7 mouse cellular contexts compared by ENCODE assay signal in the genomic region with DNA sequence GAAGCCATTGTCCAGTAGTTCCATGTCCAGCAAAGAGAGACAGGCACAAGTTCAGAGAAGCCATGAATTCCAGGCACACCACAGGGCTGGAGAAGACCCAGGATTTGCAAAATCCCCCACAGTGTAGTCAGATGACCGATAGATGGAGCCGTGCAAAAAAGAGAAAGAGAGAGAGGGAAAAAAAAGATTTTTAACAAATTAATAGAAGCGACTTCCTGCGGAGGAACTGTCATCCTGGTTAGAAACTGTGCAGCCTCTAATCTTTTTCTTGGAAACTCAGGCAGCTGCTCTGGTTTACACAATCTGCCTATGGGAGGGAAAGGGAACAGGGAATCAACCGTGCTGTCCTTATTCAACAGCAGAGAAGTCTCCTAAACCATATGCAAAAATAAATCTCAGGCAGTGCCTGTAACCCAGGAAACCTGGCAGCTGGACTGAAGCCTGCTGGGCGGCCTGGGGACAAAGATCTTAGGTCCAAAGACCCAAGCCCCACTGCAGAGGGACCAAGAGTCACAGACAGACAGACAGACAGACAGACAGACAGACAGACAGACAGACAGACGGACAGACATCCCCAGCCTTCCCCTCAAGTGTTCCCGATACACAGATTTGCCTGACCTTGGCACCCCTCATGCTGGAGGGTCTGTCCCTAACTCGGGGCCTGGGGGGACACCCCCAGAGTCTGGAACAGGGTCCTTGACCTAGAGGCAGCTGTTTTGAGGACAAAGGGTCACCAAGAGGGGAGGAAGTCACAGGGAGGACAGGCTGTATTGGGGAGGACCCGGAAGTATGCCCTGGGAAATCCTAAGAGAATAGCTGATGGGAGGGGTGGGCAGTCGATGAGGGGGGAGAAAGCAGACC. TPM values are rescaled to one million over a fixed set of nuclear protein-coding genes. Genes with fewer than 3 reads are reported as not detected.
A peak's percentile ranks its signal among the peaks of the same experiment; 100 is the strongest.
DNase-seq lines count a peak whose midpoint lies in the region; ATAC-seq and TF ChIP-seq lines count a peak whose summit lies in the region.

No protein-coding gene starts in this region.

- intact Hi-C loops in left cerebral cortex, postnatal 4 days (cut with DNase I), result loop anchor here (5.0 kb wide), 1 partner anchor 39 kb away; no protein-coding TSS in a partner anchor

- H3K4me1 ChIP-seq in megakaryocyte, embryonic 14.5 days, result peaks cover 27% of the 10 kb centered on the region
- peaks cover 30% of the 10 kb centered on the region for H3K4me1 ChIP-seq in embryonic facial prominence, embryonic 15.5 days
- H3K4me1 ChIP-seq in hindbrain, embryonic 12.5 days, result peaks cover 57% of the 10 kb centered on the region
- H3K4me1 ChIP-seq in thymus, adult 2 months (replicated peaks; ENCODE audit: control insufficient read depth, insufficient read depth, low read length), result peaks cover 11% of the 10 kb centered on the region; the same call in 1 of the 2 replicates

- no peak for TF ChIP-seq POLR2A in thymus, adult 2 months (IDR thresholded peaks at IDR 0.05; ENCODE audit: control insufficient read depth, extremely low read depth, insufficient read depth, low read length, poor library complexity)

- peak; percentile 79 for DNase-seq in left cerebral cortex, postnatal 4 days
- peak; percentile 65 for DNase-seq in neural tube, embryonic 10.5 days (ENCODE audit: extremely low spot score, low spot score)
- DNase-seq in thymus, adult 2 months, result no peak

- H3K9ac ChIP-seq in embryonic facial prominence, embryonic 15.5 days, result no peak overlapping the region
- H3K9ac ChIP-seq in hindbrain, embryonic 12.5 days, result peak overlapping the region; percentile 10; the same call in 1 of the 2 replicates

- TF ChIP-seq CTCF in thymus, adult 2 months (IDR thresholded peaks at IDR 0.05; ENCODE audit: borderline replicate concordance, control insufficient read depth, extremely low read depth, insufficient read depth, low read length, poor library complexity), result no peak

- WGBS in embryonic facial prominence, embryonic 15.5 days, result 3% methylated on average over 11 of the region's 11 CpGs
- under 1% methylated on average over 11 of the region's 11 CpGs for WGBS in hindbrain, embryonic 12.5 days
- 6% methylated on average over 11 of the region's 11 CpGs for WGBS in thymus, adult 2 months

- H3K36me3 ChIP-seq in megakaryocyte, embryonic 14.5 days (replicated peaks; ENCODE audit: low read length), result no peaks in the 10 kb centered on the region
- H3K36me3 ChIP-seq in embryonic facial prominence, embryonic 15.5 days, result no peaks in the 10 kb centered on the region
- H3K36me3 ChIP-seq in hindbrain, embryonic 12.5 days, result no peaks in the 10 kb centered on the region
- no peaks in the 10 kb centered on the region for H3K36me3 ChIP-seq in thymus, adult 2 months (ENCODE audit: control insufficient read depth, insufficient read depth, low read length)

- peaks cover 21% of the 10 kb centered on the region for H3K9me3 ChIP-seq in megakaryocyte, embryonic 14.5 days
- no peaks in the 10 kb centered on the region for H3K9me3 ChIP-seq in embryonic facial prominence, embryonic 15.5 days (replicated peaks)
- H3K9me3 ChIP-seq in hindbrain, embryonic 12.5 days (replicated peaks), result no peaks in the 10 kb centered on the region

- H3K4me3 ChIP-seq in megakaryocyte, embryonic 14.5 days (replicated peaks), result peak overlapping the region; percentile 65
- H3K4me3 ChIP-seq in embryonic facial prominence, embryonic 15.5 days (replicated peaks), result no peak overlapping the region
- no peak overlapping the region for H3K4me3 ChIP-seq in hindbrain, embryonic 12.5 days
- no peak overlapping the region for H3K4me3 ChIP-seq in thymus, adult 2 months (ENCODE audit: control insufficient read depth, insufficient read depth, low read length)

- H3K27me3 ChIP-seq in megakaryocyte, embryonic 14.5 days (replicated peaks), result peaks cover 100% of the 10 kb centered on the region
- H3K27me3 ChIP-seq in embryonic facial prominence, embryonic 15.5 days, result peaks cover 43% of the 10 kb centered on the region
- H3K27me3 ChIP-seq in hindbrain, embryonic 12.5 days, result peaks cover 26% of the 10 kb centered on the region
- peaks cover 13% of the 10 kb centered on the region for H3K27me3 ChIP-seq in thymus, adult 2 months (ENCODE audit: control insufficient read depth, insufficient read depth, low read length)

- H3K27ac ChIP-seq in embryonic facial prominence, embryonic 15.5 days (replicated peaks), result peak overlapping the region; percentile 68
- peak overlapping the region; percentile 87 for H3K27ac ChIP-seq in hindbrain, embryonic 12.5 days
- no peak overlapping the region for H3K27ac ChIP-seq in thymus, adult 2 months (ENCODE audit: control insufficient read depth, insufficient read depth, low read length)

- peak overlapping the region; percentile 38 for H3K4me2 ChIP-seq in embryonic facial prominence, embryonic 15.5 days (replicated peaks)
- peak overlapping the region; percentile 37 for H3K4me2 ChIP-seq in hindbrain, embryonic 12.5 days (replicated peaks)

- ATAC-seq in megakaryocyte, adult 5-6 weeks (ENCODE audit: poor library complexity, severe bottlenecking), result no peak
- ATAC-seq in embryonic facial prominence, embryonic 15.5 days (ENCODE audit: insufficient number of reproducible peaks, low FRiP score, low TSS enrichment, low read depth), result no peak
- peak; percentile 26; the same call in 1 of the 2 replicates for ATAC-seq in hindbrain, embryonic 12.5 days (ENCODE audit: low FRiP score)

RNA-seq across cellular contexts. Expression of a gene that starts 9.1 kb away (rescaled TPM):
- 0.13 and 1.2 TPM in 2 replicates for polyA plus RNA-seq in megakaryocyte, embryonic 14.5 days (2012; ENCODE audit: insufficient read depth, low replicate concordance)
- total RNA-seq in megakaryocyte, adult 5-6 weeks (2015), result 0.21 and 0.40 TPM in 2 replicates
- total RNA-seq in megakaryocyte, adult 5-6 weeks (2017), result 0.04 TPM in 1 of 2 replicates, not detected in the other
- polyA plus RNA-seq in embryonic facial prominence, embryonic 15.5 days (2015; fragmentation: Nextera tagmentation; extraction: Ambion mirVana), result 3.1 and 3.4 TPM in 2 replicates
- 7.9 TPM in 2 replicates for polyA plus RNA-seq in hindbrain, embryonic 12.5 days (2016; fragmentation: Nextera tagmentation; extraction: Ambion mirVana)
- total RNA-seq in left cerebral cortex, postnatal 4 days (2021), result 100 to 1,000 TPM; 106 to 110 TPM
- 2.2 and 2.7 TPM in 2 replicates for polyA plus RNA-seq in thymus, adult 2 months (2012; rRNA removed)

RNA-seq across cellular contexts. Expression of a gene that starts 28.7 kb away (rescaled TPM):
- 3.4 and 21.8 TPM in 2 replicates for polyA plus RNA-seq in megakaryocyte, embryonic 14.5 days (2012; ENCODE audit: insufficient read depth, low replicate concordance)
- total RNA-seq in megakaryocyte, adult 5-6 weeks (2015), result 4.9 and 8.1 TPM in 2 replicates
- 4.4 and 6.1 TPM in 2 replicates for total RNA-seq in megakaryocyte, adult 5-6 weeks (2017)
- 17.7 and 18.0 TPM in 2 replicates for polyA plus RNA-seq in embryonic facial prominence, embryonic 15.5 days (2015; fragmentation: Nextera tagmentation; extraction: Ambion mirVana)
- polyA plus RNA-seq in hindbrain, embryonic 12.5 days (2016; fragmentation: Nextera tagmentation; extraction: Ambion mirVana), result 16.1 and 22.3 TPM in 2 replicates
- 10 to 100 TPM; 35.4 to 35.8 TPM for total RNA-seq in left cerebral cortex, postnatal 4 days (2021)
- polyA plus RNA-seq in thymus, adult 2 months (2012; rRNA removed), result 16.6 and 16.9 TPM in 2 replicates
